Mouse (Mus musculus) lung, embryonic 14.5 days (tissue): ENCODE data around the gene Rbbp9. TPM values are rescaled to one million over a fixed set of nuclear protein-coding genes. Genes with fewer than 3 reads are reported as not detected.

Experiments used
- ATAC-seq: fragments of 200-750 bp; cut with Nextera tagmentation; 2 replicates; pipeline ENCODE4 v1.8.0; 2017; ENCODE audit warnings: mild to moderate bottlenecking, moderate TSS enrichment, moderate library complexity; ENCODE audit not compliant: insufficient read depth
- DNase-seq: peaks from one replicate; pipeline ENCODE4 v3.0.0-alpha.2; 2015
- H3K27ac ChIP-seq: fragments of 300-500 bp; sonication (generic); 2 replicates; pipeline ENCODE4 v1.5.1; 2014; ENCODE audit warnings: low read depth, mild to moderate bottlenecking, moderate library complexity
- H3K27me3 ChIP-seq: fragments of 300-500 bp; sonication (generic); 2 replicates; pipeline ENCODE4 v1.6.1; 2014; ENCODE audit warnings: low read length, control low read depth; ENCODE audit not compliant: insufficient read depth
- H3K36me3 ChIP-seq: fragments of 300-500 bp; sonication (generic); 2 replicates; pipeline ENCODE4 v1.6.1; 2014; ENCODE audit warnings: control low read depth; ENCODE audit not compliant: insufficient read depth
- H3K4me1 ChIP-seq: fragments of 300-500 bp; sonication (generic); 2 replicates; pipeline ENCODE4 v1.6.1; 2014; ENCODE audit warnings: antibody characterized with exemption, control low read depth; ENCODE audit not compliant: insufficient read depth
- H3K4me2 ChIP-seq: fragments of 300-500 bp; sonication (generic); 2 replicates; pipeline ENCODE4 v1.6.1; 2014; ENCODE audit warnings: mild to moderate bottlenecking
- H3K4me3 ChIP-seq: fragments of 300-500 bp; sonication (generic); 2 replicates; pipeline ENCODE4 v1.5.1; 2014; ENCODE audit warnings: low read depth, low read length
- H3K9ac ChIP-seq: fragments of 300-500 bp; sonication (generic); 2 replicates; pipeline ENCODE4 v1.6.1; 2014
- H3K9me3 ChIP-seq: fragments of 300-500 bp; sonication (generic); 2 replicates; pipeline ENCODE4 v1.6.1; 2016; ENCODE audit warnings: low read depth, low read length, control low read depth
- CTCF ChIP-seq: IDR thresholded peaks from 2 replicates; pipeline ENCODE4 v1.5.1; 2016; ENCODE audit warnings: antibody characterized with exemption, low read depth
- WGBS: fragments of 180-500 bp; shearing (Covaris S2); extraction: QIAGEN DNeasy Blood & Tissue Kit; methylation state at CpG from one replicate; pipeline ENCODE4 v1.1.7; 2014; 5-methylcytosine and 5-hydroxymethylcytosine counted together
- polyA plus RNA-seq: library from polyadenylated mRNA; unstranded; fragments of >200 nt; fragmentation: Nextera tagmentation; extraction: Ambion mirVana; gene quantifications from 2 replicates; pipeline ENCODE4 v1.2.1, GENCODE M21; 2014

Rbbp9 gene
- polyA plus RNA-seq, 1 experiment from 2014 or later = 60.4 TPM

GRCm38 (mm10) chr2:144514619-144515018 is 36.0 kb downstream of the Rbbp9 start:
- Histone ChIP-seq H3K9ac (no peak overlapping the region), H3K4me3 (no peak overlapping the region), H3K27me3 (no peaks in the 10 kb centered on the region), H3K4me2 (no peak overlapping the region), H3K4me1 (no peaks in the 10 kb centered on the region), H3K9me3 (no peaks in the 10 kb centered on the region), H3K36me3 (no peaks in the 10 kb centered on the region), H3K27ac (no peak overlapping the region)
- 76% methylated on average over 3 of the region's 3 CpGs for WGBS
- ATAC-seq = no peak
- no peak for TF ChIP-seq CTCF
- DNase-seq = no peak

DNA sequence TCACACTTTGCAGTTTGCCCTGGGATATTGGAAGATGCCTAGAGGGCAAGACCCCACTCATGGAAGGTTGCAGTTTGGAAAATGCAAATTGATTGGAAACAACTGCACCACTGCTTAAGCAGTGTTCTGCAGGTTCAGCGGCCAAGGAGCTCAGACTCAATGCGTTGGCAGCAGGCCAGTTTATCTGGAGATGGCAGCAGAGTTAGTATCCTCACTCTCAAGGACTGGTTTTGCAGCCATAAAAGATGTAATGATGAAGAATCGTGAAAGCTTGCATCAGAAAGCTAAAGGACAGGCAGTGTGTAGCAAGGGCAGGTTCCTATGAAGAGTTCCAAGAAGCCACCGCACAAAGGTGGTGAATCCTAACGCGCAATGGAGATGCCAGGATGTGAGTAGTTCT is 48.5 kb downstream of the Rbbp9 start:
- no peak overlapping the region for H3K4me3 ChIP-seq
- no peaks in the 10 kb centered on the region for H3K36me3 ChIP-seq
- H3K27ac ChIP-seq = no peak overlapping the region
- no peaks in the 10 kb centered on the region for H3K9me3 ChIP-seq
- H3K4me1 ChIP-seq = no peaks in the 10 kb centered on the region
- peak; percentile 63 for DNase-seq
- no peaks in the 10 kb centered on the region for H3K27me3 ChIP-seq
- ATAC-seq = no peak
- no peak overlapping the region for H3K4me2 ChIP-seq
- no peak for TF ChIP-seq CTCF
- WGBS = 79% methylated on average over 6 of the region's 6 CpGs
- H3K9ac ChIP-seq = no peak overlapping the region

Other genes starting within 250 kb of the Rbbp9 start
- gene Ovol2, start 218.7 kb downstream of the Rbbp9 start, polyA plus RNA-seq = 3.1 and 3.4 TPM in 2 replicates
- 40.1 and 43.7 TPM in 2 replicates for gene Kat14, start 181.9 kb downstream of the Rbbp9 start, polyA plus RNA-seq
- 0.80 and 1.4 TPM in 2 replicates for gene Pet117, start 181.9 kb downstream of the Rbbp9 start, polyA plus RNA-seq
- 0.67 and 2.0 TPM in 2 replicates for gene Dzank1, start 23.5 kb downstream of the Rbbp9 start, polyA plus RNA-seq
- 28.1 and 29.7 TPM in 2 replicates for gene Polr3f, start 23.2 kb downstream of the Rbbp9 start, polyA plus RNA-seq
- gene Sec23b, start 5.4 kb upstream of the Rbbp9 start, polyA plus RNA-seq = 89.1 and 93.1 TPM in 2 replicates
- 29.0 and 34.5 TPM in 2 replicates for gene Smim26, start 43.2 kb upstream of the Rbbp9 start, polyA plus RNA-seq
- gene Dtd1, start 49.0 kb upstream of the Rbbp9 start, polyA plus RNA-seq = 35.0 and 39.9 TPM in 2 replicates